In the genomic region with DNA sequence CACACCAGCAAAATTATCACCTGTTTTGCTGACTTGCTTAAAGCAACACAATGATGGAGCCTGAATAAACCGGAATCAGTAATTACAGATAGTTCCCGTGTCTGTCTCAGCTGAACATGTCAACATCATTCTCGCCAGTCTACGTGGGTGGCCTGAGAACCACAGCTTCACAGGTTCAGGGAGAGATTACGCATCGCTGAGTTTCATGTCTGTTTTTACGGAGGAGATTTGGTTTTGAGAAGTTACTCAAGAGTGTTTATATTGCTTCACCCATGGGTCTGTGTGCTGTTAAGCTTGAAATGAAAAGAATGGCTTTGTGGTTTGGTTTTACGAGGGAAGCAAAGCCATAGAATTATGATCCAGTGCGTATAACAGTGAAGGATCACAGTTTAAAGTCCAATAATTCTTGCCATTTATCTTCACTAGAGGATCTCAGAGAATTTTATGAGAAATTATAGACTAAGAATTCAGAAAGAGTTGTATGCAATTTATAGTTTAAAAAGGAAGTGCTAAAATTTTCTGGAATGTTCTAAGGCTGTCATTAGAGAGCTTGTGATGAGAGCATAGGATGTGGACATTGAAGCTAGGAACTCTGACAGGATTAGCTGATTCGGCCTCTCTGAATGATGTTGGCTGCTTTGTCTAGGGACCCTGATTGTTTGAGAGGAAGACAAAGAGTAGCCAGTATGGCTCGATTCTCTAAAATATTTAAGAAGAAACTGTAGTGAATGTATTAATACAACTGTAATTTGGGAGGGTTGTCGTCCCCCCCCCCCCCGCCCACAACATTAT, we compare ENCODE assay signal across 15 mouse cellular contexts.
DNase-seq lines count a peak whose midpoint lies in the region; ATAC-seq and TF ChIP-seq lines count a peak whose summit lies in the region.
"Had no signal": no experiment of that assay in that cellular context is flagged by ENCODE, and none has a peak within 500 bp of the region (broad histone marks: within the 10 kb centered on the region; RNA-seq: fewer than 3 reads in every experiment).

No protein-coding gene starts in this region.

- no peak overlapping the region for H3K9ac ChIP-seq in intestine, embryonic 14.5 days (ENCODE audit: low read length)
- H3K9ac ChIP-seq in intestine, postnatal 0 days (ENCODE audit: low read depth, low read length): no peak overlapping the region
- H3K9ac ChIP-seq in midbrain, embryonic 11.5 days (ENCODE audit: low read length): no peak overlapping the region
- H3K9ac ChIP-seq in midbrain, embryonic 13.5 days (replicated peaks): no peak overlapping the region
- H3K9ac ChIP-seq: midbrain, embryonic 15.5 days; neural tube, embryonic 15.5 days had no signal

- H3K4me2 ChIP-seq in intestine, embryonic 14.5 days (ENCODE audit: low read length): peak overlapping the region; percentile 1; the same call in 1 of the 2 replicates
- no peak overlapping the region for H3K4me2 ChIP-seq in intestine, postnatal 0 days (replicated peaks; ENCODE audit: low read depth)
- H3K4me2 ChIP-seq in midbrain, embryonic 11.5 days: no peak overlapping the region
- H3K4me2 ChIP-seq in midbrain, embryonic 13.5 days (replicated peaks): no peak overlapping the region
- H3K4me2 ChIP-seq: midbrain, embryonic 15.5 days; neural tube, embryonic 15.5 days had no signal

- ATAC-seq in intestine, embryonic 14.5 days (replicated peaks; ENCODE audit: low FRiP score, low TSS enrichment, low read depth): no peak
- no peak for ATAC-seq in intestine, postnatal 0 days
- ATAC-seq in midbrain, embryonic 11.5 days (ENCODE audit: low FRiP score): 0 out of 2 replicates have a peak, but pooled peaks have one; percentile 33
- ATAC-seq in midbrain, embryonic 13.5 days: no peak
- ATAC-seq: forebrain, embryonic 14.5 days; midbrain, embryonic 15.5 days had no signal

- H3K36me3 ChIP-seq in intestine, embryonic 14.5 days (ENCODE audit: control insufficient read depth, insufficient read depth, low read length): no peaks in the 10 kb centered on the region
- H3K36me3 ChIP-seq in intestine, postnatal 0 days (ENCODE audit: control insufficient read depth, insufficient read depth): no peaks in the 10 kb centered on the region
- H3K36me3 ChIP-seq in midbrain, embryonic 11.5 days (ENCODE audit: control insufficient read depth, insufficient read depth, low read length): no peaks in the 10 kb centered on the region
- H3K36me3 ChIP-seq in midbrain, embryonic 13.5 days: no peaks in the 10 kb centered on the region
- H3K36me3 ChIP-seq: midbrain, embryonic 15.5 days; neural tube, embryonic 15.5 days had no signal

- no peak overlapping the region for H3K4me3 ChIP-seq in intestine, embryonic 14.5 days (ENCODE audit: low read depth, low read length)
- H3K4me3 ChIP-seq in intestine, postnatal 0 days (ENCODE audit: low read depth, low read length): no peak overlapping the region
- H3K4me3 ChIP-seq in midbrain, embryonic 11.5 days (ENCODE audit: low read depth, low read length): no peak overlapping the region
- H3K4me3 ChIP-seq in midbrain, embryonic 13.5 days (replicated peaks): no peak overlapping the region
- H3K4me3 ChIP-seq in left cerebral cortex, adult 2 months: no peak overlapping the region
- H3K4me3 ChIP-seq: midbrain, embryonic 15.5 days; neural tube, embryonic 15.5 days had no signal

- no peaks in the 10 kb centered on the region for H3K4me1 ChIP-seq in intestine, embryonic 14.5 days (replicated peaks; ENCODE audit: control insufficient read depth, insufficient read depth, low read length)
- no peaks in the 10 kb centered on the region for H3K4me1 ChIP-seq in intestine, postnatal 0 days (replicated peaks; ENCODE audit: control insufficient read depth, insufficient read depth, low read length)
- no peaks in the 10 kb centered on the region for H3K4me1 ChIP-seq in midbrain, embryonic 11.5 days (ENCODE audit: control insufficient read depth, insufficient read depth, low read length)
- H3K4me1 ChIP-seq in midbrain, embryonic 13.5 days (replicated peaks): 0 out of 2 replicates have a peak, but pooled peaks cover 3% of the 10 kb centered on the region
- H3K4me1 ChIP-seq: midbrain, embryonic 15.5 days; neural tube, embryonic 15.5 days had no signal

- H3K27me3 ChIP-seq in intestine, embryonic 14.5 days (replicated peaks; ENCODE audit: control insufficient read depth, insufficient read depth, low read length): no peaks in the 10 kb centered on the region
- no peaks in the 10 kb centered on the region for H3K27me3 ChIP-seq in intestine, postnatal 0 days (replicated peaks; ENCODE audit: control insufficient read depth, insufficient read depth, low read length)
- H3K27me3 ChIP-seq in midbrain, embryonic 11.5 days (ENCODE audit: control insufficient read depth, insufficient read depth, low read length): no peaks in the 10 kb centered on the region
- no peaks in the 10 kb centered on the region for H3K27me3 ChIP-seq in midbrain, embryonic 13.5 days
- H3K27me3 ChIP-seq: midbrain, embryonic 15.5 days; neural tube, embryonic 15.5 days had no signal

- no peaks in the 10 kb centered on the region for H3K9me3 ChIP-seq in intestine, embryonic 14.5 days (ENCODE audit: control insufficient read depth, low read length)
- no peaks in the 10 kb centered on the region for H3K9me3 ChIP-seq in intestine, postnatal 0 days (ENCODE audit: control insufficient read depth)
- H3K9me3 ChIP-seq in midbrain, embryonic 11.5 days (ENCODE audit: control insufficient read depth, low read length): no peaks in the 10 kb centered on the region
- H3K9me3 ChIP-seq in midbrain, embryonic 13.5 days: no peaks in the 10 kb centered on the region
- H3K9me3 ChIP-seq: midbrain, embryonic 15.5 days; neural tube, embryonic 15.5 days had no signal

- no peak for TF ChIP-seq CTCF in intestine, postnatal 0 days (IDR thresholded peaks at IDR 0.05; ENCODE audit: low read depth)
- TF ChIP-seq CTCF in left cerebral cortex, adult 2 months (IDR thresholded peaks at IDR 0.05): no peak

- intact Hi-C loops in left cerebral cortex, adult 2 months (cut with DNase I): no loop called here

- DNase-seq in intestine, embryonic 14.5 days (ENCODE audit: low spot score): no peak
- DNase-seq in midbrain, embryonic 11.5 days (ENCODE audit: low spot score, missing footprints): no peak
- peak; percentile 2 for DNase-seq in fibroblast of lung, adult 2 months (ENCODE audit: low read depth)
- DNase-seq in retina, postnatal 1 day: peak; percentile 86
- DNase-seq in left cerebral cortex, adult 2 months (ENCODE audit: extremely low spot score in 1 of 2, low spot score in 2 of 2): no peak
- DNase-seq in gastrocnemius, postnatal 4 days (ENCODE audit: low spot score in 2 of 2): no peak
- DNase-seq: cerebellum, postnatal 36 days; gastrocnemius, postnatal 36 days; lung, postnatal 14 days; right cerebral cortex, postnatal 25 days had no signal

- WGBS in intestine, embryonic 14.5 days: 39% methylated on average over 13 of the region's 13 CpGs
- 55% methylated on average over 13 of the region's 13 CpGs for WGBS in intestine, postnatal 0 days
- 66% methylated on average over 13 of the region's 13 CpGs for WGBS in midbrain, embryonic 11.5 days
- 57% methylated on average over 13 of the region's 13 CpGs for WGBS in midbrain, embryonic 13.5 days

- no peak overlapping the region for H3K27ac ChIP-seq in intestine, embryonic 14.5 days (ENCODE audit: low read depth)
- no peak overlapping the region for H3K27ac ChIP-seq in intestine, postnatal 0 days (ENCODE audit: low read depth, low read length)
- H3K27ac ChIP-seq in midbrain, embryonic 11.5 days (ENCODE audit: low read depth, low read length): no peak overlapping the region
- no peak overlapping the region for H3K27ac ChIP-seq in midbrain, embryonic 13.5 days
- no peak overlapping the region for H3K27ac ChIP-seq in left cerebral cortex, adult 2 months
- H3K27ac ChIP-seq: midbrain, embryonic 15.5 days; neural tube, embryonic 15.5 days had no signal

Comparison
In these comparisons a context has a peak if more than half of its experiments do, and no peak if none do; other contexts are left out.
1. DNase-seq: peak in fibroblast of lung, adult 2 months (single experiment) and retina, postnatal 1 day (single experiment); none in intestine, embryonic 14.5 days (single experiment), midbrain, embryonic 11.5 days (single experiment), left cerebral cortex, adult 2 months (0 of 2) and gastrocnemius, postnatal 4 days (0 of 2).